Mouse (Mus musculus): Measurements from ENCODE around the gene Snrpd3. TPM values are rescaled to one million over a fixed set of nuclear protein-coding genes. Genes with fewer than 3 reads are reported as not detected.
A peak's percentile ranks its signal among the peaks of the same experiment; 100 is the strongest.
"Not testable (repeated sequence)": the region's sequence is repeated elsewhere in the genome, so short reads cannot be mapped to it uniquely, and the experiment has no call there.

Gene Snrpd3
- polyA plus RNA-seq, 1 experiment from 2014 or later = 84.9 TPM

DNA sequence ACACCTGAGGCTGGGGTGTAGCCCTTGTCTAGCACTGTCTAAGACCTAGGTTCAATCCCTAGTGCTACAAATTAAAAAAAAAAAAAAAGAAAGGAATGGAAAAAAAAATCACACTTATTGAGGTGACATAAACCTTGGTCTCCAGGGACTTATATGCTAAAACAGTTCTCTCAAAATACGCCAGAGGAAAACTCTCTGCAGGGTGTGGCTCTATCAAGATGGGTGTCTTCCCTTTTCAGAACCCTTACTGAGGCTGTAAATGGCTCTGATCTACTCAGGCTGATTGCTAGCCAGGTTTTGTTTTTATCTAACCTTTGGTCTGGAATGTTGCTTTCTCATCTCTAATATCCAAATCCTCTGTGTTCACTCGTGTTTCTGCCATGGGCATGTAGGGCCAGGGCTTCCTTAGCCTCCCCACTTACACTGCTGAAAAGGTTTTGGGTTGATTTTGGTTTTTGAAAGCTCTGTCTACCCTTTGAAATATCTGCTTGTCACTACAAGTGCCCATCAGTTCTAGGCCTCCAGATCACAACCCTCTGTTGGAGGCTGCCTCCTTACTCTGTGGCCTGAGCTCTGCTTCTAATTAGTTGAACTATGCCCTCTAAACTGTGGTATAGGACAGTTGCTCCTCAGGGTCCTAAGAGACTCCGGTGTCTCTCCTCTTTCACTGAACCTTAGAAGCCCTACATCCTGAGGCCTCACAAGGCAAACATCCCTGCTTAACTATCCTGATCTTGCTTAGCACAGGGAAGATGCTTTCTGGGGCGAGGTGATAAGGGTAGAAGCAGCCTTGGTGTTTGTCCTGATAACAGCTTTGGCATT is 1.9 kb upstream of the Snrpd3 start:
- Histone ChIP-seq H3K4me1 (replicated peaks) (peaks cover 41% of the 10 kb centered on the region), H3K36me3 (peaks cover 22% of the 10 kb centered on the region), H3K27me3 (no peaks in the 10 kb centered on the region), H3K9me3 (replicated peaks) (no peaks in the 10 kb centered on the region), H3K9ac (peak overlapping the region; percentile 96; the same call in 1 of the 2 replicates), H3K27ac (no peak overlapping the region), H3K4me2 (peak overlapping the region; percentile 83; the same call in 1 of the 2 replicates), H3K4me3 (peak overlapping the region; percentile 81)
- WGBS = 77% methylated on average over 4 of the region's 4 CpGs
- ATAC-seq (replicated peaks; ENCODE audit: insufficient number of reproducible peaks, insufficient read depth, low FRiP score, low read depth) = no peak

- Histone ChIP-seq H3K36me3 (peaks cover 20% of the 10 kb centered on the region), H3K9me3 (replicated peaks) (no peaks in the 10 kb centered on the region), H3K9ac (peak overlapping the region; percentile 96), H3K4me2 (peak overlapping the region; percentile 83), H3K4me1 (replicated peaks) (peaks cover 45% of the 10 kb centered on the region), H3K27me3 (no peaks in the 10 kb centered on the region), H3K27ac (peak overlapping the region; percentile 99), H3K4me3 (peak overlapping the region; percentile 81)
- WGBS = 22% methylated on average over 8 of the region's 8 CpGs
- ATAC-seq (replicated peaks; ENCODE audit: insufficient number of reproducible peaks, insufficient read depth, low FRiP score, low read depth) = no peak
Observed at GRCm38 (mm10) chr10:75516038-75516723, 1.2 kb upstream of the Snrpd3 start.

- Histone ChIP-seq H3K4me2 (peak overlapping the region; percentile 83), H3K4me3 (peak overlapping the region; percentile 81), H3K9ac (peak overlapping the region; percentile 96), H3K27me3 (no peaks in the 10 kb centered on the region), H3K9me3 (replicated peaks) (no peaks in the 10 kb centered on the region), H3K27ac (peak overlapping the region; percentile 99), H3K4me1 (replicated peaks) (peaks cover 45% of the 10 kb centered on the region), H3K36me3 (peaks cover 20% of the 10 kb centered on the region; the same call in 1 of the 2 replicates)
- WGBS = under 1% methylated on average over 12 of the region's 12 CpGs
- no peak for ATAC-seq (replicated peaks; ENCODE audit: insufficient number of reproducible peaks, insufficient read depth, low FRiP score, low read depth)
Observed at GRCm38 (mm10) chr10:75516724-75517072, 653 bp upstream of the Snrpd3 start.

DNA sequence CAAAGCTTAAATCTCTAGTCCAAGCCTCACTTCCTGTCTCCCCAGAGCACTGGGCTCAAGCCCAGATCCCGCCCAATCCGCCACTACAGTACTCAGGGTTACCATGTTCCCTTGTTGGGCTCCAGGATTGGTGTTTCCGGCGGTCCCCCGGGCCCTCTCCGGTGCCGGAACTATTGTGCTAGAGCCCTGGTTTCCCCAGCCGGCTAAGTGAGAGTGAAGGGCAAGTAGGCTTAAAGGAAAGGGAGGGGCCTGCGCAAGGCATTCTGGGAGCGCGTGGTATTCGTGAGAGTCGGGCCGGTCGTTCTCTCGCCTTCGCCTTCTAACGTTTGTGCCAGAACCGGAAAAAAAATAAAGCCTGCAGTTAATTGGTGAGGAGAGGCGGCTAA is 400 bp downstream of the Snrpd3 start, which contains the start of gene Gucd1:
TSS of gene Gucd1 (minus strand) at position 215 of the 386 bp plus-strand sequence.
- Histone ChIP-seq H3K36me3 (peaks cover 18% of the 10 kb centered on the region; the same call in 1 of the 2 replicates), H3K4me3 (peak within 1 kb of the TSS; percentile 81), H3K4me2 (peak within 1 kb of the TSS; percentile 83), H3K27me3 (no peaks in the 10 kb centered on the region), H3K9ac (peak within 1 kb of the TSS; percentile 96), H3K27ac (peak within 1 kb of the TSS; percentile 99), H3K9me3 (replicated peaks) (no peaks in the 10 kb centered on the region), H3K4me1 (replicated peaks) (peaks cover 45% of the 10 kb centered on the region)
- peak; percentile 87 for ATAC-seq (replicated peaks; ENCODE audit: insufficient number of reproducible peaks, insufficient read depth, low FRiP score, low read depth)
- WGBS = under 1% methylated on average over 20 of the region's 20 CpGs

GRCm38 (mm10) chr10:75520581-75520980 is 3.2 kb downstream of the Snrpd3 start:
- WGBS = 92% methylated on average over 5 of the region's 5 CpGs
- Histone ChIP-seq H3K36me3 (peaks cover 33% of the 10 kb centered on the region), H3K9ac (no peak overlapping the region), H3K4me2 (no peak overlapping the region), H3K27me3 (no peaks in the 10 kb centered on the region), H3K9me3 (replicated peaks) (no peaks in the 10 kb centered on the region), H3K27ac (no peak overlapping the region), H3K4me1 (replicated peaks) (peaks cover 28% of the 10 kb centered on the region), H3K4me3 (no peak overlapping the region)
- no peak for ATAC-seq (replicated peaks; ENCODE audit: insufficient number of reproducible peaks, insufficient read depth, low FRiP score, low read depth)

DNA sequence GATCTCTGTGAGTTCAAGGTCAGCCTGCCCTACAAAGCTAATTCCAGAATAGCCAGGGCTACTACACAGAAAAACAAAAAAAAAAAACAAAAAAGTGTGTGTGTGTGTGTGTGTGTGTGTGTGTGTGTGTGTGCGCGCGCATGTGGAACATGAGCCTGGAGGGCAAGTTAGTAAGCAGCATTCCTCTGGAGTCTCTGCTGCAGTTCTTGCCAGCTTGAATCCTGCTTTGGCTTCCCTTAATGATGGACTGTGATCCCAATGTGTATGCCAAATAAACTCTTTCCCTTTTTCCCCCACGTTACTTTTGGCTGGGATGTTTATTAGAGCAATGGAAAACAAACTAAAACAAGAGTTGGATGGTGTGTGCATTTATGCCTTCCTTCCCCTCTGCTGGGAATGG is 4.3 kb downstream of the Snrpd3 start:
- Histone ChIP-seq H3K36me3 (peaks cover 33% of the 10 kb centered on the region), H3K4me3 (no peak overlapping the region), H3K9me3 (replicated peaks) (no peaks in the 10 kb centered on the region), H3K9ac (no peak overlapping the region), H3K27ac (no peak overlapping the region), H3K27me3 (no peaks in the 10 kb centered on the region), H3K4me1 (replicated peaks) (peaks cover 19% of the 10 kb centered on the region), H3K4me2 (no peak overlapping the region)
- no peak for ATAC-seq (replicated peaks; ENCODE audit: insufficient number of reproducible peaks, insufficient read depth, low FRiP score, low read depth)
- WGBS = 92% methylated on average over 4 of the region's 4 CpGs

GRCm38 (mm10) chr10:75525450-75525849 is 8.1 kb downstream of the Snrpd3 start:
- H3K4me2 ChIP-seq; H3K27me3 ChIP-seq; ATAC-seq (replicated peaks; ENCODE audit: insufficient number of reproducible peaks, insufficient read depth, low FRiP score, low read depth); H3K4me1 ChIP-seq (replicated peaks); H3K9ac ChIP-seq; H3K27ac ChIP-seq; H3K4me3 ChIP-seq; H3K9me3 ChIP-seq (replicated peaks): not testable (repeated sequence)
- peaks cover 28% of the 10 kb centered on the region for H3K36me3 ChIP-seq
- WGBS = 96% methylated on average over 9 of the region's 9 CpGs

- WGBS = 83% methylated on average over 2 of the region's 2 CpGs
- no peak overlapping the region for H3K27ac ChIP-seq
- peaks cover 18% of the 10 kb centered on the region for H3K36me3 ChIP-seq
Observed at GRCm38 (mm10) chr10:75530322-75530721, 13.0 kb downstream of the Snrpd3 start.

DNA sequence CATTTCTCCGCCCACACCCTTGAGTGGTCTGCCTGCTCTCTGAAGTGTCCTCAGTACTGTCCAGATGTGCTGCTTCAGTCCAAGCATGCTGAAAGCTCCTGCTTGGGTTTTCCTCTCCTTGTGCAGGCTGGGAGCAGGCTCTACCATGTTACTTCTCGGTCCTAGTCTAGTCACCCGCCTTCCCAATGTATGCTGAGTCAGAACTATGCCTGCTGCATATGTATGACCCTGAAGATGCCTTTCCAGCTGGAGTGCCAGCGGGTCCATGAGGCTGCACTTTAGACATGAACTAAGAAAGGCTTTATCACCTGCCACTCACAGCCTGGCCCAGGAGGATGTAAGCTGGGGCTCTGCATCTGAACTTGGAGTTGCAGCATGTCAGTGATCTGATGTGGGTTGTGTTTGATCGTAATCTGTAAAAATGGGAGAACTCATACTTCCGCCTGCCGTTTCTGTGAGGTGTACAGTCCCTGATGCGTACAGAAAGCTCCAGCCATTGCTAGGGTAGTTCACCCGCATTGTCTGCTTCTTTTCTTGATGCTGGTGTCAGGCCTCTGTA is 14.3 kb downstream of the Snrpd3 start:
- peaks cover 25% of the 10 kb centered on the region for H3K4me1 ChIP-seq (replicated peaks)
- H3K36me3 ChIP-seq = peaks cover 18% of the 10 kb centered on the region
- no peak for ATAC-seq (replicated peaks; ENCODE audit: insufficient number of reproducible peaks, insufficient read depth, low FRiP score, low read depth)
- H3K4me3 ChIP-seq = no peak overlapping the region
- no peaks in the 10 kb centered on the region for H3K27me3 ChIP-seq
- H3K27ac ChIP-seq = no peak overlapping the region
- WGBS = 82% methylated on average over 9 of the region's 9 CpGs
- no peak overlapping the region for H3K4me2 ChIP-seq
- no peaks in the 10 kb centered on the region for H3K9me3 ChIP-seq (replicated peaks)
- H3K9ac ChIP-seq = no peak overlapping the region

More at GRCm38 (mm10) chr10:75530322-75530721, 13.0 kb downstream of the Snrpd3 start:
- Histone ChIP-seq H3K4me3 (no peak overlapping the region), H3K9ac (no peak overlapping the region), H3K9me3 (replicated peaks) (no peaks in the 10 kb centered on the region), H3K4me2 (no peak overlapping the region), H3K27me3 (no peaks in the 10 kb centered on the region), H3K4me1 (replicated peaks) (peaks cover 14% of the 10 kb centered on the region)
- ATAC-seq (replicated peaks; ENCODE audit: insufficient number of reproducible peaks, insufficient read depth, low FRiP score, low read depth) = no peak

DNA sequence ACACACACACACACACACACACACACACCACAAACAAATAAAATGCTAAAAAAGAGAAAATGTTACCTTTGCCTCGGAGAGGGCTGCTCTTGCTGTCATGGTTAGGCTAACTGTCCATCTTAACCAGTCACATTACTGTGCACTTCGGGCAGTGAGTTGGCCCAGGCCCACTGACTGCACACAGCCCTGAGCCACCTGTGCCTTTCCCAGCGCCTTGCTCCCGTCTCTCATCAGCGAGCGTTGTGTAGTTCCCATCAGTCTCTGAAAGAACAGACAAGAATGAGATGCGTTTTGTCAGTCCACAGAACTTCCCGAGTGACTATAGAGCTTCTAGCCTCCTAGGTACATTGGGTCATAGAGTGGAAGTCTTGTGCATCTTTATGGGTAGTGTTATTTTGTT is 16.9 kb downstream of the Snrpd3 start:
- no peak overlapping the region for H3K9ac ChIP-seq
- peaks cover 18% of the 10 kb centered on the region for H3K36me3 ChIP-seq
- no peak overlapping the region for H3K4me3 ChIP-seq
- no peaks in the 10 kb centered on the region for H3K27me3 ChIP-seq
- ATAC-seq (replicated peaks; ENCODE audit: insufficient number of reproducible peaks, insufficient read depth, low FRiP score, low read depth) = no peak
- 91% methylated on average over 8 of the region's 8 CpGs for WGBS
- no peak overlapping the region for H3K4me2 ChIP-seq
- H3K27ac ChIP-seq = peak overlapping the region; percentile 70
- H3K9me3 ChIP-seq (replicated peaks) = no peaks in the 10 kb centered on the region
- peaks cover 25% of the 10 kb centered on the region for H3K4me1 ChIP-seq (replicated peaks)

GRCm38 (mm10) chr10:75534934-75535333 is 17.6 kb downstream of the Snrpd3 start:
- Histone ChIP-seq H3K4me3 (no peak overlapping the region), H3K4me2 (no peak overlapping the region), H3K9ac (no peak overlapping the region), H3K27me3 (no peaks in the 10 kb centered on the region), H3K36me3 (peaks cover 18% of the 10 kb centered on the region), H3K4me1 (replicated peaks) (peaks cover 25% of the 10 kb centered on the region), H3K27ac (peak overlapping the region; percentile 70), H3K9me3 (replicated peaks) (no peaks in the 10 kb centered on the region)
- ATAC-seq (replicated peaks; ENCODE audit: insufficient number of reproducible peaks, insufficient read depth, low FRiP score, low read depth) = peak; percentile 85
- 40% methylated on average over 8 of the region's 8 CpGs for WGBS

Data from heart, embryonic 15.5 days (tissue).